Mouse (Mus musculus) liver, embryonic 11.5 days (tissue): Measurements from ENCODE around the gene Raly. TPM values are rescaled to one million over a fixed set of nuclear protein-coding genes. Genes with fewer than 3 reads are reported as not detected.

ENCODE experiments used
- ATAC-seq: fragments of 200-750 bp; cut with Nextera tagmentation; replicated peaks from 2 replicates; pipeline ENCODE4 v1.8.0; 2017; ENCODE audit warnings: moderate number of reproducible peaks, mild to moderate bottlenecking, moderate TSS enrichment, moderate library complexity; ENCODE audit not compliant: low FRiP score
- DNase-seq: peaks from one replicate; pipeline ENCODE4 v3.0.0-alpha.2; 2017; ENCODE audit warnings: low spot score
- H3K27ac ChIP-seq: fragments of 300-500 bp; sonication (generic); 2 replicates; pipeline ENCODE4 v1.5.1; 2014; ENCODE audit warnings: mild to moderate bottlenecking, low read depth, low read length, control low read depth
- H3K27me3 ChIP-seq: fragments of 300-500 bp; sonication (generic); replicated peaks from 2 replicates; pipeline ENCODE4 v1.6.1; 2014; ENCODE audit warnings: low read length, mixed read lengths; ENCODE audit not compliant: control insufficient read depth, insufficient read depth
- H3K36me3 ChIP-seq: fragments of 300-500 bp; sonication (generic); 2 replicates; pipeline ENCODE4 v1.6.1; 2014; ENCODE audit warnings: mild to moderate bottlenecking, low read length, moderate library complexity, mixed read lengths; ENCODE audit not compliant: control insufficient read depth, insufficient read depth
- H3K4me1 ChIP-seq: fragments of 300-500 bp; sonication (generic); replicated peaks from 2 replicates; pipeline ENCODE4 v1.6.1; 2014; ENCODE audit warnings: low read length, mixed read lengths; ENCODE audit not compliant: control insufficient read depth, insufficient read depth
- H3K4me2 ChIP-seq: fragments of 300-500 bp; sonication (generic); 2 replicates; pipeline ENCODE4 v1.6.1; 2014; ENCODE audit warnings: mild to moderate bottlenecking, control low read depth, moderate library complexity
- H3K4me3 ChIP-seq: fragments of 300-500 bp; sonication (generic); 2 replicates; pipeline ENCODE4 v1.5.1; 2014; ENCODE audit warnings: low read depth, low read length, control low read depth
- H3K9ac ChIP-seq: fragments of 300-500 bp; sonication (generic); 2 replicates; pipeline ENCODE4 v1.6.1; 2014; ENCODE audit warnings: low read depth, low read length, control low read depth
- H3K9me3 ChIP-seq: fragments of 300-500 bp; sonication (generic); 2 replicates; pipeline ENCODE4 v1.6.1; 2016; ENCODE audit warnings: low read length, inconsistent platforms, mixed read lengths; ENCODE audit not compliant: control insufficient read depth
- WGBS: fragments of 180-500 bp; shearing (Covaris S2); extraction: QIAGEN DNeasy Blood & Tissue Kit; methylation state at CpG from one replicate; pipeline ENCODE4 v1.1.7; 2014; 5-methylcytosine and 5-hydroxymethylcytosine counted together
- polyA plus RNA-seq: library from polyadenylated mRNA; unstranded; fragments of >200 nt; fragmentation: Nextera tagmentation; extraction: Ambion mirVana; gene quantifications from 2 replicates; pipeline ENCODE4 v1.2.1, GENCODE M21; 2014

Gene Raly
- polyA plus RNA-seq, 1 experiment from 2014 or later, result 66.2 TPM

DNA sequence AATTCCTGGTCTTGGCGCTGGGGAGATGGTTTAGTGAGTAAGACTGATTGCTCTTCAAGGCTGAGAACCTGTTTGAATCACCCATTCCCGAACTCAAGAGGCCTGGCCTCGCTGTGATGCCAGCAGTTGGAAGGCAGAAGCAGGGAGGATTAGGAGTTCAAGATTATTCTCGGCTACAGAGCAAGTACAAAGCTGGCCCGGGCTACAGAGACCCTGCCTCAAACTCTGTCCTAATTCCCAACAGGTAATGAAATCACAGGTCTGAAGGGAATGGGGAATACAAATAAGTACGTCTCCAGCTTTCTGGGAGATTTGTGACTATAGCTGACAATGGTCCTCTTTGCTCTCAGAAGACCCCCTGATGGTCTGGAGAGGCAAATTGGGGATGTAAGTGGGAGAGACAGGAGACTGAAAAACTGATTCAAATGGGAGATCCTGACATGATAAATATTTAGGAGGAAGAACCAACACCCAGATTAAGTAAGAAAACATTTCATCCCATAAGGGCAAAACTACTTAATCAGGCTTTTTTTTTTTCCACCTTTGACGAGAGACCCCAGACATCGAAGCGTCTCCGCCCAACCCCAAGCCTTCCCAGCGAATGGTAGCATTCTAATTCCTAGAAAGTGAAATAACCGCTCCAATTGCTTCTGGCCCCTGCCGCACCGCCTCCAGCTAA is 780 bp upstream of the Raly start:
- DNase-seq, result no peak
- Histone ChIP-seq H3K27me3 (no peaks in the 10 kb centered on the region), H3K36me3 (no peaks in the 10 kb centered on the region; the same call in 1 of the 2 replicates), H3K27ac (peak overlapping the region; percentile 72), H3K9me3 (no peaks in the 10 kb centered on the region), H3K4me2 (peak overlapping the region; percentile 80), H3K4me1 (peaks cover 53% of the 10 kb centered on the region), H3K4me3 (peak overlapping the region; percentile 42), H3K9ac (peak overlapping the region; percentile 50; the same call in 1 of the 2 replicates)
- no peak for ATAC-seq
- WGBS, result 10% methylated on average over 14 of the region's 14 CpGs

DNA sequence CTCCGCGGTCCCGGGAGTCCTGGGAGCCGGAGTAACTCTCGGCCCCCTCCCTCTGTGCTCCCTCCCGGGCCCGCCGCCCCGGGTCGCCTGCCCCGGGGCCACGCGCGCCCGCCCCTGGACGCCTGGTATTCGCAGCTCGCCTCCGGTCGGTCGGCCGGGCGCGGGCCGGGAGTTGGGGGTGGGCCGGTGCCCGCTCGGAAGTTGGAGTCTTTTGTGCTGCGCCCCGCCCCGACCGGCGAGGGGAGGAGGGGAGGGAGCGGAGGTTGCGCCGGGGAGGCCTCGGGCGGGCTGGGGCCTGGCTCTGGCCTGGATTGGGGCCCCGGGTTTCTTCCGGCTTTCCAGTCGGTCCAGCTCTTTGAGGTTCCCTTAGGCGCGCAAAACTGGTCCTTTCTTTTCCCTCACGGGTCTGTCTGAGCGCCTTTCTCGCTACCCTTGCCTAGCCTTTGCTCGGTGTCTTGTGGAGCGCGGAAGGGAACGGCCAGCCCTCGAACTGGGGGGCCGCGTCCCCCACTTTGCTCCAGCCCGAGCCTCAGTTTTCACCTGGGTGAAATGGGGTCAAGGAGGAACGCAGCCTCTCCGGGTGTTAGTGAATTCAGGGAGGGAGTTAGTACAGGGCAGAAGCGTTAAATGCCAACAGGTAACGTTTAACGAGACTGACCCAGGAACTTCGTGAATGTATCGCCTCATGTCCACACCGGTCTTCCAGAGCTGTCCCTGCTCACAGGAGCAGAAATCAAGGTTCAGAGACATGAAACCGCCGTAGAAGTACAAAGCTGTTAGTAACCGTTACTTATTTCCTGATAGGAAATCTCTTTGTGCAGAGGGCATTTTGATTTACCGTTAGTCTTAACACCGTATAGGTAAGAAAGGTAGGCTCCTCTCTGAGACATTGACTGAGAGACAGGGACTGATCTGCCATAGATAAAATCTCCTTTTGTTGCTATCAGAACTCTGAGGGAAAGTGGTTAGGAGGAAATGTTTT is 1.1 kb downstream of the Raly start:
- ATAC-seq, result peak; percentile 48
- H3K9me3 ChIP-seq, result no peaks in the 10 kb centered on the region
- WGBS, result under 1% methylated on average over 48 of the region's 67 CpGs

DNA sequence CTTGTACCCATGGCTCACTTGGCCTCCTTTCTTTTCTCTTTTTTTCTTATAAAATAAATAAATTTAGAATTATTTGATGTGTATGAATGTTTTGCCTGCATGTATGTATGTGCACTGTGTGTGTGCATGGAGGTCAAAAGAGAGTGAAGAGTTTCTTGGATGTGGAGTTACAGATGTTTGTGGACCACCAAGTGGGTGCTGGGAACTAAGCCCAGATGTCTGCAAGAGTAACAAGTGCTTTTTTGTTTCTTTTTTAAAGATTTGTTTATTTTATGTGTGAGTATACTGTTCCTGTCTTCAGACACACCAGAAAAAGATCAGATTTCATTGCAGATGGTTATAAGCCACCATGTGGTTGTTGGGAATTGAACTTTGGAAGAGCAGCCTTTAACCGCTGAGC is 12.5 kb downstream of the Raly start:
- Histone ChIP-seq H3K9me3 (no peaks in the 10 kb centered on the region), H3K4me1 (peaks cover 21% of the 10 kb centered on the region), H3K36me3 (no peaks in the 10 kb centered on the region; the same call in 1 of the 2 replicates), H3K27me3 (no peaks in the 10 kb centered on the region), H3K9ac (no peak overlapping the region), H3K4me2 (no peak overlapping the region), H3K4me3 (no peak overlapping the region), H3K27ac (no peak overlapping the region)
- DNase-seq, result no peak
- ATAC-seq, result no peak
- WGBS, result 87% methylated on average over 1 of the region's 1 CpGs

More for the DNA sequence above, 1.1 kb downstream of the Raly start:
- Histone ChIP-seq H3K4me1 (peaks cover 45% of the 10 kb centered on the region), H3K9ac (peak overlapping the region; percentile 99), H3K27ac (peak overlapping the region; percentile 97), H3K4me3 (peak overlapping the region; percentile 97), H3K4me2 (peak overlapping the region; percentile 68), H3K36me3 (no peaks in the 10 kb centered on the region; the same call in 1 of the 2 replicates), H3K27me3 (no peaks in the 10 kb centered on the region)
- peak; percentile 69 for DNase-seq

DNA sequence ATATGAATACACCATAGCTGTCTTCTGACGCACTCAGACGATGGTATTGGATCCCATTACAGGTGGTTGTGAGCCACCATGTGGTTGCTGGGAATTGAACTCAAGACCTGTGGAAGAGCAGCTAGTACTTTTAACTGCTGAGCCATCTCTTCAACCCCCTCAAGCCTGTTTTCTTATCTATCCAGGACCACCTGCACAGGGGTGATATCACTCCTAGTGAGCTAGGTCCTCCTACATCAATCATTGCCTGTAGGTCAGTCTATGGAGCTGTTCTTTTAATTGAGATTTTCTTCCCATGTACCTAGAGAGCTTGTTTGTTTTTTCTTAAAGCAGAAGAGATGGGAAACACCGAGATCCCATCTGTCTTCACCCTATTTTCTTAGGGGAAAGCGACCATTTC is 12.9 kb downstream of the Raly start:
- Histone ChIP-seq H3K27me3 (no peaks in the 10 kb centered on the region), H3K4me3 (no peak overlapping the region), H3K9ac (no peak overlapping the region), H3K4me1 (peaks cover 21% of the 10 kb centered on the region), H3K4me2 (no peak overlapping the region), H3K36me3 (no peaks in the 10 kb centered on the region; the same call in 1 of the 2 replicates), H3K27ac (no peak overlapping the region), H3K9me3 (no peaks in the 10 kb centered on the region)
- DNase-seq (no peak), ATAC-seq (peak; percentile 67; the same call in 1 of the 2 replicates)
- WGBS, result 60% methylated on average over 4 of the region's 4 CpGs

DNA sequence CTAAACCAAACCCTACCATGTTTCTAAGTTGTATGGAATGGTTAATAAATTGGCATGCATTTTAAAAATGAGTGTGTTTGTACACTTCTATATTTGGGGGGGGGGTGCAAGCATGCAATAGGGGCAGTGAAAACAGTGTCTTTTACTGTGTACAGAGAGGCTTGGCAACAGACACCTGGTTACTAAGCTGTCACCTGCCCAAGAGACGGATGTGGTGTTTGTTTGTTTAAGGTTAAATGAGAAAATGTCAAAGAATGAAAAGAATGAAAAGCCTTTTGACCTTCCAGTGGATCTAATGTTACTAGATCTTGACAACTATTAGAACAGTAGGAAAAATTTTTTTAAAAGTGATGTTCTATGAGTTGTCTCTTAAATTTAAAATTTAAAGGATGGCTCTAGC is 16.8 kb downstream of the Raly start:
- ATAC-seq (no peak), DNase-seq (no peak)
- Histone ChIP-seq H3K4me1 (peaks cover 17% of the 10 kb centered on the region; the same call in 1 of the 2 replicates), H3K36me3 (no peaks in the 10 kb centered on the region), H3K4me2 (no peak overlapping the region), H3K27me3 (no peaks in the 10 kb centered on the region), H3K4me3 (no peak overlapping the region), H3K27ac (no peak overlapping the region), H3K9ac (no peak overlapping the region), H3K9me3 (no peaks in the 10 kb centered on the region)
- WGBS, result 71% methylated on average over 1 of the region's 1 CpGs

DNA sequence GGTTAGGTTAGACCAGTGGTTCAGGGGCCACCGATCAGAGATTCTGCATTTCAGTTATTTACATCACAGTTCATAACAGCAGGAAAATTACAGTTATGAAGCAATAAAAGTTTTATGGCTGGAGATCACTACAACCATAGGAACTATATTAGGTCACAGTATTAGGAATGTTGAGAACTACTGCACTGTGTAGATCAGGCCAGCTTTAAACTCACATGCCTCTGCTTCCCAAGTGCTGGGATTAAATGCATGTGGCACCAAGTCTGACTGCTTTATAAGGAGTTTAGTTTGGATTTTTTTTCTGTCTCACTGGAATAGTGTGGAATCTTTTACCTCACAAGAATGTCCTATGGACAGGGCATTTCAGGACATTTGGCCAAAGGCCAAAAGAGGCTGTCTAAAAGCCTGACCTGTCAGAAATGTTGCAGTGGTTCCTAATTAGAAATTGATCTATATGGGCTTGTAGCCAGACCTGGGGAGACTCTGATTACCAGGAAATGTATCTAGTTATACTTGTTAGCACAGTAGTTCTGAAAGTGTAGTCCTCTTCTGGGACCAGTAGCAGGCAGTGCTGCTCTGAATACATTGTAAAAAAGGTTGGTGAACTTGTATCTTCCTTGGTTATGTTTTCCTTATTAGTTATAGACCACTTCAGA is 18.3 kb downstream of the Raly start:
- ATAC-seq, result no peak
- H3K9ac ChIP-seq, result no peak overlapping the region
- no peaks in the 10 kb centered on the region for H3K36me3 ChIP-seq
- H3K27me3 ChIP-seq, result no peaks in the 10 kb centered on the region
- no peak overlapping the region for H3K4me2 ChIP-seq
- no peak for DNase-seq
- H3K27ac ChIP-seq, result no peak overlapping the region
- peaks cover 3% of the 10 kb centered on the region; the same call in 1 of the 2 replicates for H3K4me1 ChIP-seq
- no peak overlapping the region for H3K4me3 ChIP-seq
- H3K9me3 ChIP-seq, result no peaks in the 10 kb centered on the region
- 98% methylated on average over 1 of the region's 1 CpGs for WGBS

DNA sequence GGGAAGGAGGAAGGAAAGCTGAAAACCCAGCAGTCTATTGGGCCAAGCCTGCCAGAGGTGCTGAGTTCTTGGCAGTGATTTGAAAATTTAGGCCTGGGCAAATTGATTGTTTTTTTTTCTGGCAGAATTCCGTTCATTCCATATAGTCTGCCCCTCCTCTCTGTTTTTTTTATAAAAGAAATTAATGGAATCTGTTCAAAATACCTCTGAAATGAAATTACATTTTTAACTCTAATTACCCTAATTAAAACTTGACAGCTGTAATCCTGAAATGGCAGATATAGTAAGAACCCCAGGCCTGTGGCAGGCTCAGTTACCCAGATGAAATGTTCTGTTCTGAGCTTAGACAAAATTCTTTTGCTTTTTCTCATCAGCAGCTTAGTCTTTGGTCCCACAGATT is 19.9 kb downstream of the Raly start:
- H3K4me3 ChIP-seq, result no peak overlapping the region
- H3K9me3 ChIP-seq, result no peaks in the 10 kb centered on the region
- no peak overlapping the region for H3K27ac ChIP-seq
- no peak for ATAC-seq
- no peak overlapping the region for H3K9ac ChIP-seq
- no peaks in the 10 kb centered on the region for H3K27me3 ChIP-seq
- H3K4me2 ChIP-seq, result no peak overlapping the region
- no peak for DNase-seq
- 84% methylated on average over 1 of the region's 1 CpGs for WGBS
- H3K36me3 ChIP-seq, result no peaks in the 10 kb centered on the region
- 0 out of 2 replicates have a peak, but pooled peaks cover 3% of the 10 kb centered on the region for H3K4me1 ChIP-seq

DNA sequence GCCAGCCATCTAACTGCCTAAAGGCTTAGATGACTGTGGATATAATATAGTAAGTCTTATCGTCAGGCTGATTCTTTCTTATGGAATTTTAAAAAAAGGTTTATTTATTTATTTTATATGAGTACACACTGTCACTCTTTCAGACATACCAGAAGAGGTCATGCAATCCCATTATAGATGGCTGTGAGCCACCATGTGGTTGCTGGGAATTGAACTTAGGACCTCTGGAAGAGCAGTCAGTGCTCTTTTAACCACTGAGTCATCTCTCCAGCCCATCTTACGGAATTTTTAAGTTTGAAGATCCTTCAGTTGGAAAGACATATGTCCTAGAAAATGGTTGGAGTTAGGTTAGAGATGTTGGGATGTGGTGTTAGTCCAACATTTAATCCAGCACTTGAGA is 22.5 kb downstream of the Raly start:
- peaks cover 17% of the 10 kb centered on the region for H3K4me1 ChIP-seq

More for the DNA sequence above, 22.5 kb downstream of the Raly start:
- Histone ChIP-seq H3K4me3 (no peak overlapping the region), H3K9ac (no peak overlapping the region), H3K4me2 (no peak overlapping the region), H3K27ac (no peak overlapping the region), H3K27me3 (no peaks in the 10 kb centered on the region), H3K36me3 (no peaks in the 10 kb centered on the region), H3K9me3 (no peaks in the 10 kb centered on the region)
- 92% methylated on average over 2 of the region's 2 CpGs for whole genome bisulfite sequencing
- DNase-seq, result no peak
- ATAC-seq, result no peak
